Mouse (Mus musculus) CD4-positive helper T cell, adult 2 months (primary cell): Measurements from ENCODE around the gene Coa4.

ENCODE experiments used
- DNase-seq: peaks from one replicate; pipeline ENCODE4 v3.0.0-alpha.2; 2012; ENCODE audit warnings: low read depth, missing footprints, low spot score

Coa4 gene

GRCm38 (mm10) chr7:100536804-100537518 lies at the start of gene Coa4:
Coa4 (plus strand) TSS chr7:100537071.
- DNase-seq: peak; percentile 96

GRCm38 (mm10) chr7:100487301-100487700 lies 49.6 kb upstream of the Coa4 start:
- DNase-seq: no peak

- no peak for DNase-seq
Observed at GRCm38 (mm10) chr7:100488474-100489048, 48.3 kb upstream of the Coa4 start.

- peak; percentile 63 for DNase-seq
Observed at GRCm38 (mm10) chr7:100492391-100493116, 44.3 kb upstream of the Coa4 start.

- DNase-seq: peak; percentile 95
Observed at GRCm38 (mm10) chr7:100493117-100493483, 43.8 kb upstream of the Coa4 start, which contains the start of gene Ucp2. Ucp2 (plus strand) TSS chr7:100493337.

GRCm38 (mm10) chr7:100493484-100494414 lies 43.1 kb upstream of the Coa4 start:
- peak; percentile 83 for DNase-seq

- peak; percentile 74 for DNase-seq
Observed at GRCm38 (mm10) chr7:100494415-100494831, 42.4 kb upstream of the Coa4 start.

- no peak for DNase-seq
Observed at GRCm38 (mm10) chr7:100495042-100495441, 41.8 kb upstream of the Coa4 start.

GRCm38 (mm10) chr7:100495581-100496251 lies 41.2 kb upstream of the Coa4 start:
- DNase-seq: peak; percentile 96

GRCm38 (mm10) chr7:100496371-100496770 lies 40.5 kb upstream of the Coa4 start:
- DNase-seq: no peak

GRCm38 (mm10) chr7:100496791-100497190 lies 40.1 kb upstream of the Coa4 start:
- DNase-seq: no peak

- no peak for DNase-seq
Observed at GRCm38 (mm10) chr7:100497402-100497801, 39.5 kb upstream of the Coa4 start.

GRCm38 (mm10) chr7:100497982-100498381 lies 38.9 kb upstream of the Coa4 start:
- no peak for DNase-seq

- DNase-seq: no peak
Observed at GRCm38 (mm10) chr7:100499465-100499864, 37.4 kb upstream of the Coa4 start.

GRCm38 (mm10) chr7:100500276-100500977 lies 36.4 kb upstream of the Coa4 start:
- DNase-seq: peak; percentile 31

- no peak for DNase-seq
Observed at GRCm38 (mm10) chr7:100501027-100501843, 35.6 kb upstream of the Coa4 start.

GRCm38 (mm10) chr7:100501844-100502373 lies 35.0 kb upstream of the Coa4 start:
- DNase-seq: no peak

GRCm38 (mm10) chr7:100502374-100502922 lies 34.4 kb upstream of the Coa4 start:
- DNase-seq: peak; percentile 36

- DNase-seq: peak; percentile 60
Observed at GRCm38 (mm10) chr7:100503076-100503475, 33.8 kb upstream of the Coa4 start.
